In genomic region chr10:17562410-17563350, GRCm38 (mm10) we compare ENCODE assay signal across 7 mouse cellular contexts.
DNase-seq lines count a peak whose midpoint lies in the region; ATAC-seq and TF ChIP-seq lines count a peak whose summit lies in the region.

No protein-coding gene starts in this region.

- H3K9me3 ChIP-seq in kidney, embryonic 14.5 days (ENCODE audit: control insufficient read depth, low read length) = no peaks in the 10 kb centered on the region
- no peaks in the 10 kb centered on the region for H3K9me3 ChIP-seq in liver, postnatal 0 days (ENCODE audit: low read length)
- no peaks in the 10 kb centered on the region for H3K9me3 ChIP-seq in neural tube, embryonic 15.5 days (replicated peaks)

- TF ChIP-seq EP300 in liver, postnatal 0 days (IDR thresholded peaks at IDR 0.05; ENCODE audit: low read depth) = peak; percentile 70; the same call in 1 of the 2 replicates

- peaks cover 25% of the 10 kb centered on the region for H3K4me1 ChIP-seq in kidney, embryonic 14.5 days (ENCODE audit: control insufficient read depth, insufficient read depth, low read length)
- peaks cover 20% of the 10 kb centered on the region for H3K4me1 ChIP-seq in liver, postnatal 0 days (ENCODE audit: insufficient read depth)
- H3K4me1 ChIP-seq in neural tube, embryonic 15.5 days = peaks cover 5% of the 10 kb centered on the region

- no peaks in the 10 kb centered on the region for H3K27me3 ChIP-seq in kidney, embryonic 14.5 days (ENCODE audit: control insufficient read depth, insufficient read depth, low read length)
- no peaks in the 10 kb centered on the region for H3K27me3 ChIP-seq in liver, postnatal 0 days (ENCODE audit: insufficient read depth, low read length)
- no peaks in the 10 kb centered on the region for H3K27me3 ChIP-seq in neural tube, embryonic 15.5 days (replicated peaks)

- no peak overlapping the region for H3K4me2 ChIP-seq in kidney, embryonic 14.5 days (replicated peaks; ENCODE audit: low read depth, low read length)
- no peak overlapping the region for H3K4me2 ChIP-seq in liver, postnatal 0 days (ENCODE audit: low read depth, low read length)
- H3K4me2 ChIP-seq in neural tube, embryonic 15.5 days = no peak overlapping the region

- H3K27ac ChIP-seq in kidney, embryonic 14.5 days (ENCODE audit: low read depth, low read length) = no peak overlapping the region
- peak overlapping the region; percentile 8 for H3K27ac ChIP-seq in liver, postnatal 0 days (ENCODE audit: low read depth)
- no peak overlapping the region for H3K27ac ChIP-seq in neural tube, embryonic 15.5 days (replicated peaks)

- H3K4me3 ChIP-seq in kidney, embryonic 14.5 days (ENCODE audit: low read length) = no peak overlapping the region
- no peak overlapping the region for H3K4me3 ChIP-seq in liver, postnatal 0 days (ENCODE audit: low read depth, low read length)
- no peak overlapping the region for H3K4me3 ChIP-seq in neural tube, embryonic 15.5 days (replicated peaks)

- 57% methylated on average over 7 of the region's 7 CpGs for WGBS in kidney, embryonic 14.5 days
- WGBS in liver, postnatal 0 days (ENCODE audit: insufficient replicate concordance) = 40% methylated on average over 7 of the region's 7 CpGs
- WGBS in neural tube, embryonic 15.5 days = 65% methylated on average over 7 of the region's 7 CpGs

- H3K9ac ChIP-seq in kidney, embryonic 14.5 days (ENCODE audit: low read depth, low read length) = no peak overlapping the region
- H3K9ac ChIP-seq in liver, postnatal 0 days (replicated peaks) = no peak overlapping the region
- no peak overlapping the region for H3K9ac ChIP-seq in neural tube, embryonic 15.5 days (replicated peaks)

- peak; percentile 29 for DNase-seq in kidney, postnatal 10 days
- peak; percentile 89 for DNase-seq in MEL-GATA-1-ER (ENCODE audit: extremely low read depth, low read depth)
- DNase-seq in c-Kit-positive CD71-positive TER-119-negative erythroid progenitor cells, embryonic 14.5 days (ENCODE audit: low read depth) = peak; percentile 72
- no peak for DNase-seq in liver, postnatal 0 days
- no peak for DNase-seq in adipocyte (ENCODE audit: low spot score)

- no peaks in the 10 kb centered on the region for H3K36me3 ChIP-seq in kidney, embryonic 14.5 days (ENCODE audit: control insufficient read depth, insufficient read depth, low read length)
- no peaks in the 10 kb centered on the region for H3K36me3 ChIP-seq in liver, postnatal 0 days (replicated peaks; ENCODE audit: insufficient read depth, low read length)
- no peaks in the 10 kb centered on the region for H3K36me3 ChIP-seq in neural tube, embryonic 15.5 days

- no peak for ATAC-seq in kidney, embryonic 14.5 days (ENCODE audit: low FRiP score, low TSS enrichment)
- ATAC-seq in liver, postnatal 0 days = peak; percentile 66
- no peak for ATAC-seq in neural tube, embryonic 15.5 days (ENCODE audit: low FRiP score)

- TF ChIP-seq CTCF in liver, postnatal 0 days (IDR thresholded peaks at IDR 0.05; ENCODE audit: low read depth) = no peak

Comparison
In these comparisons a context has a peak if more than half of its experiments do, and no peak if none do; other contexts are left out.
1. DNase-seq: peak in kidney, postnatal 10 days (single experiment), MEL-GATA-1-ER (single experiment) and c-Kit-positive CD71-positive TER-119-negative erythroid progenitor cells, embryonic 14.5 days (single experiment); none in liver, postnatal 0 days (single experiment) and adipocyte (single experiment).